Mouse (Mus musculus) spleen, adult 2 months (tissue): ENCODE data around the gene Insc. TPM values are rescaled to one million over a fixed set of nuclear protein-coding genes. Genes with fewer than 3 reads are reported as not detected.

Experiments used
- DNase-seq, 2 experiments: peaks; one replicate each; pipeline versions ENCODE4 v3.0.0 to v3.0.0-alpha.2; 2012 to 2021; ENCODE audit warnings: low spot score in 2 of 2, low read depth in 1 of 2
- H3K27ac ChIP-seq: fragments of 200-500 bp; 2 replicates; pipeline ENCODE4 v1.5.1; 2012; ENCODE audit warnings: low read length, inconsistent platforms; ENCODE audit not compliant: insufficient read depth
- H3K27me3 ChIP-seq: fragments of 200-500 bp; 2 replicates; pipeline ENCODE4 v1.6.1; 2012; ENCODE audit warnings: mild to moderate bottlenecking, moderate library complexity, low read length, inconsistent platforms; ENCODE audit not compliant: control insufficient read depth, insufficient read depth
- H3K36me3 ChIP-seq: fragments of 200-500 bp; 2 replicates; pipeline ENCODE4 v1.6.1; 2012; ENCODE audit warnings: mild to moderate bottlenecking, low read length, inconsistent platforms; ENCODE audit not compliant: control insufficient read depth, insufficient read depth
- H3K4me1 ChIP-seq: fragments of 200-500 bp; 2 replicates; pipeline ENCODE4 v1.6.1; 2011; ENCODE audit warnings: inconsistent platforms; ENCODE audit not compliant: control insufficient read depth, insufficient read depth, insufficient read length
- H3K4me3 ChIP-seq: fragments of 200-500 bp; 2 replicates; pipeline ENCODE4 v1.5.1; 2011; ENCODE audit warnings: mild to moderate bottlenecking, inconsistent platforms; ENCODE audit not compliant: insufficient read depth, insufficient read length; ENCODE audit errors: extremely low read depth
- CTCF ChIP-seq: fragments of 200-500 bp; IDR thresholded peaks from 2 replicates; pipeline ENCODE4 v1.5.1; 2011; ENCODE audit warnings: mild to moderate bottlenecking, inconsistent platforms; ENCODE audit not compliant: insufficient read depth, insufficient read length, insufficient replicate concordance; ENCODE audit errors: extremely low read depth
- POLR2A ChIP-seq: fragments of 200-500 bp; IDR thresholded peaks from 2 replicates; pipeline ENCODE4 v1.6.1; 2011; ENCODE audit warnings: low read depth, low read length, inconsistent platforms
- WGBS: fragments of 180-500 bp; shearing (Covaris S2); methylation state at CpG from one replicate; pipeline ENCODE4 v1.1.7; 2018; 5-methylcytosine and 5-hydroxymethylcytosine counted together
- polyA plus RNA-seq: library from polyadenylated mRNA; depleted of rRNA; stranded (reverse); fragments of >200 nt; gene quantifications from 2 replicates; pipeline ENCODE4 v1.2.3, GENCODE M21; 2012

Insc gene
- polyA plus RNA-seq, 1 experiment = 0.18 TPM

- no peak for TF ChIP-seq POLR2A
- TF ChIP-seq CTCF = no peak
- no peak overlapping the region for H3K27ac ChIP-seq
- WGBS = 63% methylated on average over 3 of the region's 3 CpGs
- H3K27me3 ChIP-seq = peaks cover 1% of the 10 kb centered on the region; the same call in 1 of the 2 replicates
- no peaks in the 10 kb centered on the region for H3K4me1 ChIP-seq
- no peak overlapping the region for H3K4me3 ChIP-seq
- H3K36me3 ChIP-seq = no peaks in the 10 kb centered on the region
- no peak for DNase-seq
Measured at GRCm38 (mm10) chr7:114744639-114745245, 1.2 kb downstream of the Insc start.

- Histone ChIP-seq H3K4me1 (no peaks in the 10 kb centered on the region), H3K4me3 (no peak overlapping the region), H3K27ac (no peak overlapping the region), H3K27me3 (peaks cover 1% of the 10 kb centered on the region; the same call in 1 of the 2 replicates), H3K36me3 (no peaks in the 10 kb centered on the region)
- TF ChIP-seq POLR2A = no peak
- no peak for TF ChIP-seq CTCF
- WGBS = 13% methylated on average over 34 of the region's 34 CpGs
- DNase-seq = no peak
Measured at GRCm38 (mm10) chr7:114745481-114746271, 2.2 kb downstream of the Insc start.

- Histone ChIP-seq H3K27ac (no peak overlapping the region), H3K36me3 (no peaks in the 10 kb centered on the region), H3K27me3 (peaks cover 1% of the 10 kb centered on the region; the same call in 1 of the 2 replicates), H3K4me1 (no peaks in the 10 kb centered on the region), H3K4me3 (no peak overlapping the region)
- WGBS = 89% methylated on average over 3 of the region's 3 CpGs
- TF ChIP-seq POLR2A (no peak), CTCF (no peak)
- no peak for DNase-seq
Measured at GRCm38 (mm10) chr7:114747596-114747995, 4.1 kb downstream of the Insc start.

GRCm38 (mm10) chr7:114748239-114748638 is 4.7 kb downstream of the Insc start:
- H3K4me1 ChIP-seq = no peaks in the 10 kb centered on the region
- 60% methylated on average over 4 of the region's 4 CpGs for WGBS
- TF ChIP-seq CTCF = no peak
- no peak for TF ChIP-seq POLR2A
- H3K36me3 ChIP-seq = no peaks in the 10 kb centered on the region
- peaks cover 1% of the 10 kb centered on the region; the same call in 1 of the 2 replicates for H3K27me3 ChIP-seq
- DNase-seq = no peak
- H3K27ac ChIP-seq = no peak overlapping the region
- H3K4me3 ChIP-seq = no peak overlapping the region

- TF ChIP-seq POLR2A = no peak
- no peak for TF ChIP-seq CTCF
- no peak overlapping the region for H3K27ac ChIP-seq
- no peaks in the 10 kb centered on the region for H3K27me3 ChIP-seq
- H3K4me1 ChIP-seq = no peaks in the 10 kb centered on the region
- no peak overlapping the region for H3K4me3 ChIP-seq
- WGBS = 86% methylated on average over 2 of the region's 2 CpGs
- no peak for DNase-seq
- no peaks in the 10 kb centered on the region for H3K36me3 ChIP-seq
Measured at GRCm38 (mm10) chr7:114753471-114753870, 10.0 kb downstream of the Insc start.

- H3K27me3 ChIP-seq = no peaks in the 10 kb centered on the region
- WGBS = 54% methylated on average over 1 of the region's 1 CpGs
- H3K4me3 ChIP-seq = no peak overlapping the region
- no peak overlapping the region for H3K27ac ChIP-seq
- H3K36me3 ChIP-seq = no peaks in the 10 kb centered on the region
- DNase-seq = no peak
- no peaks in the 10 kb centered on the region for H3K4me1 ChIP-seq
- TF ChIP-seq CTCF (no peak), POLR2A (no peak)
Measured at GRCm38 (mm10) chr7:114754196-114754595, 10.7 kb downstream of the Insc start.

- H3K36me3 ChIP-seq = no peaks in the 10 kb centered on the region
- H3K27me3 ChIP-seq = no peaks in the 10 kb centered on the region
- TF ChIP-seq POLR2A (no peak), CTCF (no peak)
- no peak overlapping the region for H3K27ac ChIP-seq
- H3K4me1 ChIP-seq = no peaks in the 10 kb centered on the region
- DNase-seq = no peak
- H3K4me3 ChIP-seq = no peak overlapping the region
- WGBS = 89% methylated on average over 8 of the region's 8 CpGs
Measured at GRCm38 (mm10) chr7:114754626-114755025, 11.1 kb downstream of the Insc start.
